Mouse (Mus musculus) midbrain, postnatal 0 days (tissue): ENCODE measurements at regions not wholly inside any gene's neighbourhood (a gene's known extent, or its start where the extent isn't known, plus 50 kb on each side); places are given as distances from the start of the nearest gene placed in this dataset.
A peak's percentile ranks its signal among the peaks of the same experiment; 100 is the strongest.

Experiments used
- ATAC-seq: fragments of 200-750 bp; cut with Nextera tagmentation; 2 replicates; pipeline ENCODE4 v1.8.0; 2017; ENCODE audit warnings: moderate number of reproducible peaks, mild to moderate bottlenecking, moderate TSS enrichment, moderate library complexity; ENCODE audit not compliant: low FRiP score
- DNase-seq: peaks from one replicate; pipeline ENCODE4 v3.0.0-alpha.2; 2015; ENCODE audit warnings: low spot score
- H3K27ac ChIP-seq: fragments of 300-500 bp; sonication (generic); 2 replicates; pipeline ENCODE4 v1.5.1; 2014; ENCODE audit warnings: low read depth, mild to moderate bottlenecking, low read length, mixed read lengths
- H3K27me3 ChIP-seq: fragments of 300-500 bp; sonication (generic); 2 replicates; pipeline ENCODE4 v1.6.1; 2014; ENCODE audit warnings: low read length, control low read depth, mixed read lengths; ENCODE audit not compliant: insufficient read depth
- H3K36me3 ChIP-seq: fragments of 300-500 bp; sonication (generic); 2 replicates; pipeline ENCODE4 v1.6.1; 2014; ENCODE audit warnings: low read length, control low read depth, mixed read lengths; ENCODE audit not compliant: insufficient read depth
- H3K4me1 ChIP-seq: fragments of 300-500 bp; sonication (generic); 2 replicates; pipeline ENCODE4 v1.6.1; 2014; ENCODE audit warnings: mild to moderate bottlenecking, control low read depth, antibody characterized with exemption, low read length, mixed read lengths; ENCODE audit not compliant: insufficient read depth
- H3K4me2 ChIP-seq: fragments of 300-500 bp; sonication (generic); 2 replicates; pipeline ENCODE4 v1.6.1; 2014; ENCODE audit warnings: low read depth, mild to moderate bottlenecking, low read length, mixed read lengths; ENCODE audit not compliant: poor library complexity, severe bottlenecking
- H3K4me3 ChIP-seq: fragments of 300-500 bp; sonication (generic); 2 replicates; pipeline ENCODE4 v1.5.1; 2014; ENCODE audit warnings: low read depth, mild to moderate bottlenecking, low read length, moderate library complexity
- H3K9ac ChIP-seq: fragments of 300-500 bp; sonication (generic); replicated peaks from 2 replicates; pipeline ENCODE4 v1.6.1; 2014; ENCODE audit warnings: mild to moderate bottlenecking, low read length, moderate library complexity, mixed read lengths; ENCODE audit not compliant: poor library complexity, severe bottlenecking
- H3K9me3 ChIP-seq: fragments of 300-500 bp; sonication (generic); 2 replicates; pipeline ENCODE4 v1.6.1; 2016; ENCODE audit warnings: low read length, control low read depth
- CTCF ChIP-seq: IDR thresholded peaks from 2 replicates; pipeline ENCODE4 v1.5.1; 2016; ENCODE audit warnings: antibody characterized with exemption, mild to moderate bottlenecking
- WGBS: fragments of 180-500 bp; shearing (Covaris S2); extraction: QIAGEN DNeasy Blood & Tissue Kit; methylation state at CpG from one replicate; pipeline ENCODE4 v1.1.7; 2014; 5-methylcytosine and 5-hydroxymethylcytosine counted together

GRCm38 (mm10) chr1:127152840-127153239, 52.0 kb upstream of the Mgat5 start:
- no peak overlapping the region for H3K4me3 ChIP-seq
- WGBS: 45% methylated on average over 6 of the region's 6 CpGs
- TF ChIP-seq CTCF: no peak
- no peak overlapping the region for H3K27ac ChIP-seq
- no peaks in the 10 kb centered on the region for H3K27me3 ChIP-seq
- H3K4me2 ChIP-seq: no peak overlapping the region
- no peaks in the 10 kb centered on the region for H3K36me3 ChIP-seq
- ATAC-seq (no peak), DNase-seq (no peak)
- no peak overlapping the region for H3K9ac ChIP-seq
- no peaks in the 10 kb centered on the region for H3K4me1 ChIP-seq
- H3K9me3 ChIP-seq: no peaks in the 10 kb centered on the region

GRCm38 (mm10) chr1:127135521-127135920, 69.3 kb upstream of the Mgat5 start:
- 85% methylated on average over 4 of the region's 4 CpGs for WGBS
- no peak for TF ChIP-seq CTCF

GRCm38 (mm10) chr1:127131871-127132270, 72.9 kb upstream of the Mgat5 start:
- Histone ChIP-seq H3K36me3 (no peaks in the 10 kb centered on the region), H3K27ac (no peak overlapping the region), H3K9me3 (no peaks in the 10 kb centered on the region), H3K9ac (no peak overlapping the region), H3K4me1 (no peaks in the 10 kb centered on the region), H3K4me3 (no peak overlapping the region), H3K4me2 (no peak overlapping the region), H3K27me3 (no peaks in the 10 kb centered on the region)
- no peak for TF ChIP-seq CTCF
- ATAC-seq: no peak
- WGBS: 76% methylated on average over 5 of the region's 5 CpGs
- DNase-seq: no peak

More at GRCm38 (mm10) chr1:127135521-127135920, 69.3 kb upstream of the Mgat5 start:
- ATAC-seq (no peak), DNase-seq (no peak)
- no peak overlapping the region for H3K27ac ChIP-seq
- no peaks in the 10 kb centered on the region for H3K4me1 ChIP-seq
- H3K4me3 ChIP-seq: no peak overlapping the region
- no peaks in the 10 kb centered on the region for H3K27me3 ChIP-seq
- H3K9me3 ChIP-seq: no peaks in the 10 kb centered on the region
- H3K36me3 ChIP-seq: no peaks in the 10 kb centered on the region
- H3K4me2 ChIP-seq: no peak overlapping the region
- no peak overlapping the region for H3K9ac ChIP-seq

- TF ChIP-seq CTCF: no peak
- DNase-seq (no peak), ATAC-seq (no peak)
- Histone ChIP-seq H3K9me3 (no peaks in the 10 kb centered on the region), H3K27ac (no peak overlapping the region), H3K4me3 (no peak overlapping the region), H3K36me3 (no peaks in the 10 kb centered on the region), H3K4me2 (no peak overlapping the region), H3K4me1 (no peaks in the 10 kb centered on the region), H3K27me3 (no peaks in the 10 kb centered on the region), H3K9ac (no peak overlapping the region)
- 67% methylated on average over 5 of the region's 5 CpGs for WGBS
These were observed 80.0 kb upstream of the Mgat5 start for GRCm38 (mm10) chr1:127124862-127125261.

GRCm38 (mm10) chr1:127118019-127118418, 86.8 kb upstream of the Mgat5 start:
- Histone ChIP-seq H3K27ac (no peak overlapping the region), H3K4me3 (no peak overlapping the region), H3K4me2 (no peak overlapping the region), H3K9me3 (no peaks in the 10 kb centered on the region), H3K36me3 (no peaks in the 10 kb centered on the region), H3K27me3 (no peaks in the 10 kb centered on the region), H3K9ac (no peak overlapping the region), H3K4me1 (no peaks in the 10 kb centered on the region)
- ATAC-seq (no peak), DNase-seq (no peak)
- 88% methylated on average over 1 of the region's 1 CpGs for WGBS
- no peak for TF ChIP-seq CTCF

DNA sequence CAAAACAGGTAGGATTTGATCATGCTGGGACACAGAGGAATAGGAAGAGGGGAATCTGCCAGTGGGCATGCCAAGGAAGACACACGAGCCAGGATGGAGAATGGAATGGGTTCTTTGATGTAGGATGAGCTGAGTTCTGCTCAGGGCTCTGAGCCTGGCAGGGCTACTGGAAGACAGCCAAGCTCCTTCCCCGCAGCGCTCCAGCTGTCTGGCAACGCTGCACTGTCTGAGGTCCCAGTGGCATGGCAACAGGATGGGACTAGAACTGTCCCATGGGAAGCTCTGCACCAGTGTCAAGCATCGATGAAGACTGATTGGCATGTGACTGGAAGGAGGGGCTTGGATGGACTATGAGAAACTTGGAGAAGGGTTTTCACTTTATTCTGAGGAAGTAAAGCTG, 97.3 kb upstream of the Mgat5 start:
- Histone ChIP-seq H3K9me3 (no peaks in the 10 kb centered on the region), H3K36me3 (no peaks in the 10 kb centered on the region), H3K4me2 (no peak overlapping the region), H3K4me1 (no peaks in the 10 kb centered on the region), H3K9ac (no peak overlapping the region), H3K27ac (no peak overlapping the region), H3K4me3 (no peak overlapping the region), H3K27me3 (no peaks in the 10 kb centered on the region)
- no peak for TF ChIP-seq CTCF
- 43% methylated on average over 5 of the region's 5 CpGs for WGBS
- peak; percentile 81 for DNase-seq
- peak; percentile 78; the same call in 1 of the 2 replicates for ATAC-seq

GRCm38 (mm10) chr1:127105861-127106260, 99.0 kb upstream of the Mgat5 start:
- ATAC-seq (no peak), DNase-seq (no peak)
- WGBS: 65% methylated on average over 8 of the region's 8 CpGs
- no peaks in the 10 kb centered on the region for H3K36me3 ChIP-seq
- no peaks in the 10 kb centered on the region for H3K9me3 ChIP-seq
- no peaks in the 10 kb centered on the region for H3K27me3 ChIP-seq
- H3K27ac ChIP-seq: no peak overlapping the region
- no peaks in the 10 kb centered on the region for H3K4me1 ChIP-seq
- H3K4me3 ChIP-seq: no peak overlapping the region
- H3K4me2 ChIP-seq: no peak overlapping the region
- TF ChIP-seq CTCF: no peak
- H3K9ac ChIP-seq: no peak overlapping the region
